Mouse (Mus musculus) midbrain, embryonic 14.5 days (tissue): ENCODE measurements around the gene Hist1h2bq. TPM values are rescaled to one million over a fixed set of nuclear protein-coding genes. Genes with fewer than 3 reads are reported as not detected.
A peak's percentile ranks its signal among the peaks of the same experiment; 100 is the strongest.
"Not testable (repeated sequence)": the region's sequence is repeated elsewhere in the genome, so short reads cannot be mapped to it uniquely, and the experiment has no call there.

Source experiments
- ATAC-seq: fragments of 200-750 bp; cut with Nextera tagmentation; 2 replicates; pipeline ENCODE4 v1.8.0; 2017; ENCODE audit warnings: moderate number of reproducible peaks, moderate library complexity; ENCODE audit not compliant: low FRiP score, low TSS enrichment
- DNase-seq: peaks from one replicate; pipeline ENCODE4 v3.0.0-alpha.2; 2015
- H3K27ac ChIP-seq: fragments of 300-500 bp; sonication (generic); replicated peaks from 2 replicates; pipeline ENCODE4 v1.5.1; 2014; ENCODE audit warnings: mild to moderate bottlenecking, low read depth, low read length, moderate library complexity
- H3K27me3 ChIP-seq: fragments of 300-500 bp; sonication (generic); 2 replicates; pipeline ENCODE4 v1.6.1; 2014; ENCODE audit warnings: low read length, control low read depth, mixed read lengths; ENCODE audit not compliant: control insufficient read depth, insufficient read depth
- H3K36me3 ChIP-seq: fragments of 300-500 bp; sonication (generic); 2 replicates; pipeline ENCODE4 v1.6.1; 2014; ENCODE audit warnings: low read length, control low read depth; ENCODE audit not compliant: control insufficient read depth, insufficient read depth
- H3K4me1 ChIP-seq: fragments of 300-500 bp; sonication (generic); 2 replicates; pipeline ENCODE4 v1.6.1; 2014; ENCODE audit warnings: mild to moderate bottlenecking, antibody characterized with exemption, low read length, control low read depth; ENCODE audit not compliant: control insufficient read depth, insufficient read depth
- H3K4me2 ChIP-seq: fragments of 300-500 bp; sonication (generic); 2 replicates; pipeline ENCODE4 v1.6.1; 2014; ENCODE audit warnings: mild to moderate bottlenecking, low read length, moderate library complexity
- H3K4me3 ChIP-seq: fragments of 300-500 bp; sonication (generic); replicated peaks from 2 replicates; pipeline ENCODE4 v1.5.1; 2014; ENCODE audit warnings: low read depth, low read length
- H3K9ac ChIP-seq: fragments of 300-500 bp; sonication (generic); replicated peaks from 2 replicates; pipeline ENCODE4 v1.6.1; 2014; ENCODE audit warnings: mild to moderate bottlenecking, low read length, moderate library complexity
- H3K9me3 ChIP-seq: fragments of 300-500 bp; sonication (generic); 2 replicates; pipeline ENCODE4 v1.6.1; 2016; ENCODE audit warnings: low read length, control low read depth, mixed read lengths; ENCODE audit not compliant: control insufficient read depth
- WGBS: fragments of 180-500 bp; shearing (Covaris S2); extraction: QIAGEN DNeasy Blood & Tissue Kit; methylation state at CpG from one replicate; pipeline ENCODE4 v1.1.7; 2014; 5-methylcytosine and 5-hydroxymethylcytosine counted together
- polyA plus RNA-seq: library from polyadenylated mRNA; unstranded; fragments of >200 nt; fragmentation: Nextera tagmentation; extraction: Ambion mirVana; gene quantifications from 2 replicates; pipeline ENCODE4 v1.2.1, GENCODE M21; 2014

The Hist1h2bq gene
- polyA plus RNA-seq, 1 experiment from 2014 or later: 4.5 TPM

- H3K27ac ChIP-seq: peak overlapping the region; percentile 49
- H3K4me1 ChIP-seq: peaks cover 28% of the 10 kb centered on the region
- H3K4me2 ChIP-seq: peak overlapping the region; percentile 75
- DNase-seq: peak; percentile 81
- H3K27me3 ChIP-seq: no peaks in the 10 kb centered on the region
- ATAC-seq: no peak
- H3K36me3 ChIP-seq: no peaks in the 10 kb centered on the region
- peak overlapping the region; percentile 34 for H3K4me3 ChIP-seq
- 1% methylated on average over 9 of the region's 9 CpGs for WGBS
- H3K9ac ChIP-seq: no peak overlapping the region
- no peaks in the 10 kb centered on the region for H3K9me3 ChIP-seq
These were observed 26.2 kb downstream of the Hist1h2bq start for GRCm38 (mm10) chr13:21783734-21784161.

GRCm38 (mm10) chr13:21783255-21783617 is 26.8 kb downstream of the Hist1h2bq start, which contains the start of gene Hist1h3i:
Gene Hist1h3i (minus strand): TSS chr13:21783370.
- peak within 1 kb of the TSS; percentile 75 for H3K4me2 ChIP-seq
- no peaks in the 10 kb centered on the region for H3K36me3 ChIP-seq
- ATAC-seq (peak; percentile 72), DNase-seq (peak; percentile 92)
- peak within 1 kb of the TSS; percentile 46; the same call in 1 of the 2 replicates for H3K9ac ChIP-seq
- H3K27ac ChIP-seq: peak within 1 kb of the TSS; percentile 71
- H3K4me1 ChIP-seq: peaks cover 28% of the 10 kb centered on the region
- H3K4me3 ChIP-seq: peak within 1 kb of the TSS; percentile 34
- no peaks in the 10 kb centered on the region for H3K27me3 ChIP-seq
- 0% methylated on average over 13 of the region's 20 CpGs for WGBS
- no peaks in the 10 kb centered on the region for H3K9me3 ChIP-seq

- H3K27me3 ChIP-seq, H3K9me3 ChIP-seq, ATAC-seq, H3K36me3 ChIP-seq: not testable (repeated sequence)
- Histone ChIP-seq H3K9ac (peak overlapping the region; percentile 46; the same call in 1 of the 2 replicates), H3K4me3 (peak overlapping the region; percentile 34), H3K4me1 (peaks cover 25% of the 10 kb centered on the region), H3K27ac (peak overlapping the region; percentile 71), H3K4me2 (peak overlapping the region; percentile 75)
- peak; percentile 32 for DNase-seq
- under 1% methylated on average over 15 of the region's 35 CpGs for WGBS
These were observed 27.4 kb downstream of the Hist1h2bq start for GRCm38 (mm10) chr13:21782361-21783254.

- no peak overlapping the region for H3K4me3 ChIP-seq
- H3K4me2 ChIP-seq: no peak overlapping the region
- 93% methylated on average over 1 of the region's 1 CpGs for WGBS
- DNase-seq: no peak
- no peak overlapping the region for H3K9ac ChIP-seq
- H3K27ac ChIP-seq: no peak overlapping the region
- H3K36me3 ChIP-seq: no peaks in the 10 kb centered on the region
- no peak for ATAC-seq
- H3K27me3 ChIP-seq: no peaks in the 10 kb centered on the region
- peaks cover 25% of the 10 kb centered on the region for H3K4me1 ChIP-seq
- H3K9me3 ChIP-seq: no peaks in the 10 kb centered on the region
These were observed 28.4 kb downstream of the Hist1h2bq start for GRCm38 (mm10) chr13:21781639-21782038.

- Histone ChIP-seq H3K27me3 (no peaks in the 10 kb centered on the region), H3K4me1 (peaks cover 22% of the 10 kb centered on the region), H3K4me2 (peak overlapping the region; percentile 82), H3K9me3 (no peaks in the 10 kb centered on the region), H3K9ac (no peak overlapping the region; the same call in 1 of the 2 replicates), H3K27ac (no peak overlapping the region), H3K36me3 (no peaks in the 10 kb centered on the region), H3K4me3 (no peak overlapping the region; the same call in 1 of the 2 replicates)
- whole genome bisulfite sequencing: 42% methylated on average over 6 of the region's 6 CpGs
- DNase-seq (no peak), ATAC-seq (no peak)
These were observed 28.9 kb downstream of the Hist1h2bq start for GRCm38 (mm10) chr13:21781021-21781555.

- H3K9me3 ChIP-seq: no peaks in the 10 kb centered on the region
- peak within 1 kb of the TSS; percentile 48 for H3K9ac ChIP-seq
- ATAC-seq (no peak), DNase-seq (peak; percentile 70)
- H3K4me3 ChIP-seq: peak within 1 kb of the TSS; percentile 48
- peak within 1 kb of the TSS; percentile 62 for H3K27ac ChIP-seq
- H3K36me3 ChIP-seq: no peaks in the 10 kb centered on the region
- H3K27me3 ChIP-seq: no peaks in the 10 kb centered on the region
- H3K4me1 ChIP-seq: peaks cover 19% of the 10 kb centered on the region
- H3K4me2 ChIP-seq: peak within 1 kb of the TSS; percentile 82
- under 1% methylated on average over 44 of the region's 44 CpGs for WGBS
These were observed 29.9 kb downstream of the Hist1h2bq start, which contains the start of gene Hist1h1b for GRCm38 (mm10) chr13:21779767-21780731. Gene Hist1h1b (minus strand): TSS chr13:21780625.

- Histone ChIP-seq H3K4me2 (peak overlapping the region; percentile 82), H3K4me3 (peak overlapping the region; percentile 48), H3K36me3 (no peaks in the 10 kb centered on the region), H3K9ac (peak overlapping the region; percentile 48; the same call in 1 of the 2 replicates), H3K4me1 (peaks cover 19% of the 10 kb centered on the region), H3K27ac (peak overlapping the region; percentile 63), H3K9me3 (no peaks in the 10 kb centered on the region), H3K27me3 (no peaks in the 10 kb centered on the region)
- WGBS: 4% methylated on average over 33 of the region's 33 CpGs
- DNase-seq (peak; percentile 96), ATAC-seq (peak; percentile 92)
These were observed 30.9 kb downstream of the Hist1h2bq start for GRCm38 (mm10) chr13:21778814-21779766.
